Mouse (Mus musculus): ENCODE results near the gene Fam173b.

Fam173b gene

DNA sequence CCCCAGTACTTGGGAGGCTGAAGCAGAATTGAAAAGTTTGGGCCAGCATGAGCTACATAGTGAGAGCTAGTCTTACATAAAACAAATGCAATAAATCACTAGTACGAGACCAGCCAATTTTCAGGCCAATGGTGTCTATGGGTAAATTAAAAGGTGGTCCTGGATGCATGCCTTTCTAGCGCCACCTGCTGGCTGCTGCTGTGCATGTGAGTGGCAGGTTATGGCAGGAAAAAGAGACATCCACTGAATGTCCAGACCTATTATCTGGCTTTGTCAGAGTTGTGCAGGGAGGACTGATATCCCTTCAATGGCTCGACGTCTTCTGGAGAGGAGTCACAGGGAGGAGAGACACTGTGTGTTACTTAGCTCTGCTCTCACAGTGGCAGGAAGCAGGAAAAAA lies 15.1 kb upstream of the Fam173b start:
- peak; percentile 77 to 79 for DNase-seq (ENCODE audit: low spot score in 2 of 2)

DNA sequence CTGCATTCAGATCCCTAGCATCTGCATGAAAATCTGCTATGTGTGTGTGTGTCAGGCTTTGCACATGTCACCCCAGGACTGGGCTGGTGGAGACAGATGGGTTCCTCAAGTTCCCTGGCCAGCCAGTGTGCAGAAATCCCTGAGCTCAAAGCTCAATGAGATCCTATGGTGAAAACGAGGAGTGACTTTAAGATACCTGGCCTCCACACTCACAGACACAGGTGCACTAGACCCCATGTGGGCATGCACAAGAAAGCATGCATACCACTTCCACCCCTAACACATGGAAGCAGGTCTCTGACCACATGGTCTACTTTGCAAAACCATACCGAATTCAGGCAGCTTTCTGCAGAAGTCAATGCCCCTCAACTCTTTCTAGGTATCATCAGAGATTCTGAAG lies 13.9 kb upstream of the Fam173b start:
- DNase-seq (ENCODE audit: low spot score in 2 of 2), result no peak

DNA sequence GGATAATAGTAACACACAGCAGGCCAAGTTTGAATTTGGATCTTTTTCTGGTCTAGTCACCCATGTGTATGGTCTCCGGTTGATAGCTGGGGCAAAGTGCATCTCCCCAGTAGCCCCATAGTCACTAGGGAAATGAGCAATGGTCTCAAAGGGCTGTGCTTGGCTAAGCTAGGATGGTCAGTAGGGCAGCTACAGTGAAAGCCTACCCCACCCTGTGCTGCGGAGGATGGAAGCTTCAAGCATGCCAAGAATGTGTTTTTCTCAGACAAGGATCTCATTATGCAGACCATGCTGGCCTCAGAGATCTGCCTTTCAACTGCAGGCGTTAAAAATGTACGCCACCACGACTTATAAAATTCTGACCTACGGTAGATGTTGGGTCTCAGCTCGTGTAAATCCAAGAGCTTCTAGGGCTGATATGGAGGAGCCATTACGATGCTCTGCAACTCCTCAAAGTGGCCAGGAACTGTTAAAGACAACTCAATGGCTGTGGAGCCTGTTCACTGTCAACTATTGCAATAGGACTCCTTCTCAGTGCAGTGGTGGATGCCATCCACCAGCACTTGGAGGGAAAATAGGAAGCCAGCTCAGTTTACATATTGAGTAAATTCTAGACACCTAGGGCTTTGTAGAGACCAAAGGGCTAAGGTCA lies 12.5 kb upstream of the Fam173b start:
- no peak for DNase-seq (ENCODE audit: low spot score in 2 of 2)

DNA sequence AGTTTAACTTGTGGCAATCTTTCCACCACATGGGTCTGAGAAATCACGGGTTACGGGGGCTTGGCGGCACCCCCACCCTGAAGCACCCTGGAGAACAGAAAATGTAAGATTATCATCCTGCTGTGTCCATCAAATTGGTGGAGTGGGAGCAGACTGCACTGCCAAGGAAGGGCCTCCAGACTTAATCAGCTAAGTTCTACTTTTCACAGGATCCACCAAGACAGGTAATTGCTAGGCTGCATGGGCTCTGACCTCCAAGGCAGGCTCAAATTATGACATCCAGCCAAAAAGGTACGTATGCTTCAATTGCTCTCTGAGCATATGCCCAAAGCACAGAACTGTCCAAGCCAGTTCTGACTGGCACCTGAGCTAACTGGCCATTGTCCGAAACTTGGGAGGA lies 11.5 kb upstream of the Fam173b start:
- no peak for DNase-seq (ENCODE audit: low spot score in 2 of 2)

DNA sequence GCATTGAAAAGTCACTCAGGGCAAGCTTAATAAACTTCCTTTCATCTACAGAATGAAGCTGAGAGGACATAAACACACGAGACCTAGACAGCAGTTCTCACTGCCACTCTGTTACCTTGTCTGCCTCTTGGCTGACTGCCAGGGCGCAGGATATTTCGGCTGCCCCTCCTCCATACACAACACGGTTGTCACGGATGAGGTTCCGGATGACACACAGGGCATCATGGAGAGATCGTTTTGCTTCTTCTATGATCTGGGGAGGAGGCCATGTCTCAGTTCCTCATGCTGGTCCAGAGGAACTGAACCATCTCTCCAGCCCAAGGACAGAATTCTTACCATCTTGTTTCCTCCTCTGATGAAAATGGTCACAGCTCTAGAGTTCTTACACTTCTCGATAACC lies 9.1 kb upstream of the Fam173b start:
- no peak for DNase-seq (ENCODE audit: low spot score in 2 of 2)

DNA sequence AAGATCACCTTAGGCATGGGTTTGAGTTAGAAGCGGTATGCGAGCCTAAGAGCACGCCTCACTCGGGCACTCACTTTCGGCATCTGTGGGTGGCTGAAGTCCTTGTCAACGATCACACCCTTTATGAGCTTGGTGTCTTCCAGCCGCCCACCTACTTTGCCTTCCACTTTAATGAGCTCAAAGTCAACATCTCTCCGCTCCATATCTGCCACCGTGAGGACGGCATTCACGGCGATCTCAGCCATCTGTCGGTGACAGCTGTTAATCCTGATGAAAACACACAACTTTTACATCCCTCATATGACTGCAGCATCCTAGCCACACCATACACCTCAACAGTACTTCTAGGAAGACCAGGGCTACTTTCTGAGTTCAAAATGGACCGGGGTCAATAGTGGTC lies 7.4 kb upstream of the Fam173b start:
- DNase-seq (ENCODE audit: low spot score in 2 of 2), result no peak

GRCm38 (mm10) chr15:31595651-31596050 lies 6.0 kb upstream of the Fam173b start:
- DNase-seq (ENCODE audit: low spot score in 2 of 2), result no peak

- no peak for DNase-seq (ENCODE audit: low spot score in 2 of 2)
These were observed 1.8 kb upstream of the Fam173b start for GRCm38 (mm10) chr15:31599834-31600233.

DNA sequence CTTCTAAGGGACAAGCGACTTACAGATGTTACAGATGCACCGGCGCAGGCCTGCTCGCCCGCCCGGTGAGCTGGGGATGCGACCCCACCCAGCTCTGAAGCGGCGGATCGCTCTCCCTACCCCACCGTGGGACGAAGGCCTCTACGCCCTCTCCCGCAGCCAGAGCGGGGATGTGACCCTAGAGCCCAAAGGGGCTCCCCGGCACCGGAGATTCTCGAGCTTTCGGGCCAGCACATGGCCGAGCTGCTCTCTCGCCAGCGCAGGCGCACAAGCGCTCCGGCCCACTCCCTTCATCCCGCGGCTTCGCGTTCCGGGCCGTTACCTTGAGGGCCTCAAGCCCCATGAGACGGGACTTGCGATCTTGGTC lies 390 bp upstream of the Fam173b start:
- no peak for DNase-seq (ENCODE audit: low spot score in 2 of 2)

DNA sequence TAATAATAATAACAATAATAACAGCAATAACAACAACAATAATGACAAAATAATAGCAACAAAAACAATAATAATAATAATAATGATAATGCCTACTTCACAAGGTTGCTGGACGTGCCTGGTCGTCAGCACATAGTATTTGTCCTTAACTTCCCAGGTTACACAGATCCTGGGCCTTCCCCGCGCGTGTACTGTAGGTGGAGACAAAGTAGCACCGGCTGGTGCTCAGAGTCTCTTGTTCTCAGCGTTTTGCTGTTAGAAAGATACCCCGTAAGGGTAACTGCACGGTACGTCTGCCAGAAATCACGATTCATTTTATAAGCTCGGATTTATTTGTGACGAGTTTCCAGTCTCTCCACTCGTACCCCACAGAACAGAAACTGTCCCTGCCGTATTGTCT lies 774 bp downstream of the Fam173b start:
- DNase-seq (ENCODE audit: low spot score in 2 of 2), result no peak

DNA sequence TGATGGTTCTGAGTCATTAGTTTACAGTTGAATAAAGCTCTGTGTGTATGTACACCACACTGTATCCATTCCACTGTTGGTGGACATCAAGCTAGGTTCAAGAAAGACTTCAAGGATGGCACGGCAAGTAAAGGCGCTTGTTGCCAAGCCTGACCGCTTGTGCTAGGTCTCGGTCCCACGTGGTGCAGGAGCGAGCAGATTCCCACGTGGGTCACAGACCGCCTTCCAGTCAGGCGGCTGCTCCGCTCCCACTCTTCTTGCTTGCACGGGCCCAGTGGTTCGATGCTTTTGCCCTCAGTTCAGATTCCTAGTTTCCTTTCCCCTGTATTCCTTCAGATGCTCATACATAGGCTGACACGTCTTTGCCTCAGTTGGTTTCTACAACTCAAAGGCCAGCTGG lies 1.5 kb downstream of the Fam173b start:
- DNase-seq (ENCODE audit: low spot score in 2 of 2), result no peak

DNA sequence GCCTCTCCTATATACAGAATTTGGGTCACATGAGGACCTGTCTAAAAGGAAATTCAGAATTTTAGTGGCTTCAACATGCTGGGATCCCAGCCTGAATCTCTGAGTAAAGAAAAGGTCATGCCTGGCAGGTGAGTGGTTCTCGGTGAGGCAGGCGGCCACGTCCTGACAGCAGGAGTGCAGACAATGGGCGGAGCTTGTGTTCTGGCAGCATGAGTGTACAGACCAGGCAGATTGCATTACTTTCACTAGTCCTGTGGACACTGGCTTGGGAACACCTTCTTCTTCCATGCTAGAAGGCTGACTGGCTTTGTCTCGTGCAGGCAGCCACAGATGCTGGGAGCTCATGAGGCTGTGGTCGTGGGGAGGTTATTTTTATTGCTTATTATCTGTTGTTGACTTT lies 5.2 kb downstream of the Fam173b start:
- DNase-seq (ENCODE audit: low spot score in 2 of 2), result peak in 1 of 2 experiments; percentile 22

GRCm38 (mm10) chr15:31611027-31611426 lies 9.4 kb downstream of the Fam173b start:
- no peak for DNase-seq (ENCODE audit: low spot score in 2 of 2)

DNA sequence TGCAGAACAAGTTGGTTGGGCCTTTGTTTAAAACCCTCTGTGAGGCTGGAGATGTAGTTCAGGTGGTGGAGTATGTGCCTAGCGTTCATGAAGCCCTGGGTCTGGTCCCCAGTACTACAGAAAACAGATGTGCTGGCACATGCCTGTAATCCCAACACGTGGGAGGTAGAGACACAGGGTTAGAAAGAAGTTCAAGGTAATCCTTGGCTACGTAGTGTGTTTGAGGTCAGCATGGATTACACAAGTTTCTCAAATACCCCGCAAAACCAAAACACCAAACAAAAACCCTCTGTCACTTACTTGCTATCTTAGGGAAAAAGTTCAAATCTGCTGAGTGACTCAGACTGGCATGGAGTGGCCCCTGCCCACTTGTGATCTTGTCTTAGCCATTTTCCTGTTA lies 10.3 kb downstream of the Fam173b start:
- DNase-seq (ENCODE audit: low spot score in 2 of 2), result no peak

DNA sequence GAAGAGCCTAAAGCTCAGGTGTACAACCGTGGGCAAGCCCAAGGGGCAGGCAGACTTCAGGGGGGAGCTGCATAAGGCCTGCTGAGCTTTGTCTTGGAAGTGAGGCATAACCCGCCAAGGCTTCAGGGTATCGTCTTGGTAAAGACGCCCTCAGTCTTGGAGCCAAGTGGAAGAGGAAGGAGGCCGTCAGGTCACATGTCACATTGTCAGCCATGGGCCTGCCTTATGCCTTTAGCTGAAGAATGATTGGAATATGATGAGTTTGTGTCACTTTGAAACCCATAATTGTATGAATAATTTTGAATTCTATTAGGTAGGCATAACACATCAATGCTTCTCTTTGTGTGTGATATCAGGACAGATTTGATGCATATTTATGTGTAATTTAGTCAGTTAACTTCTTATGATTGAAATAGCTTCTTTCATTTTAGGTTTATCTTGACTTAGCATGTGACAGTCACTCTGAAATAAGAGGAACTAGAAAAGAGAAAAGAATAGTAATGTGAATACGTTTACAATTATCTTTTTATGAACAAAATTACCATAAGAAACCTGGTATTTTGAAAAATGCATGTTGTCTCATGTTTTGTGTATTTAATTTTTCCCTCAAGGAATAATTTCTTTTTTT lies 12.3 kb downstream of the Fam173b start:
- DNase-seq (ENCODE audit: low spot score in 2 of 2), result no peak

GRCm38 (mm10) chr15:31614666-31615065 lies 13.0 kb downstream of the Fam173b start:
- DNase-seq (ENCODE audit: low spot score in 2 of 2), result no peak

DNA sequence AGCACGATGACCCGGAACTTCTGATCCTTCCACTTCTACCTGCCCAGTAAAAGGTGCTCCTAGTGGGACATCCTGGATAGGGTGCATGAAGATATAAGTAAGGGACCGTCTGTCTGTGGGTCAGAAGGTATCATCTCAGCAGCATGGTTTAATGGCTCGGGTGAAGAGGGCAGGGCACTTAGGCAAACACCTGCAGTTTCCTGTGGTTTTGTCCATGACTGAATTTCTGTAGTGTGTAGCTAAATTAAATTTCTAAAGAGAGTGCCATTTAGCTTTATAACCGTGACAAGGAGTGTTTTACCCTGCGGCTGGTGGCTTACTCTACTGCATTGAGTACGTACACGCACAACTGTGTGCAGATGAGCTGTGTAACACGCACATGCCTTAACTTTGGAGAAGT lies 15.6 kb downstream of the Fam173b start:
- DNase-seq (ENCODE audit: low spot score in 2 of 2), result no peak

GRCm38 (mm10) chr15:31619521-31619920 lies 17.9 kb downstream of the Fam173b start:
- no peak for DNase-seq (ENCODE audit: low spot score in 2 of 2)

- no peak for DNase-seq (ENCODE audit: low spot score in 2 of 2)
These were observed 25.9 kb downstream of the Fam173b start for GRCm38 (mm10) chr15:31627277-31628154.

DNA sequence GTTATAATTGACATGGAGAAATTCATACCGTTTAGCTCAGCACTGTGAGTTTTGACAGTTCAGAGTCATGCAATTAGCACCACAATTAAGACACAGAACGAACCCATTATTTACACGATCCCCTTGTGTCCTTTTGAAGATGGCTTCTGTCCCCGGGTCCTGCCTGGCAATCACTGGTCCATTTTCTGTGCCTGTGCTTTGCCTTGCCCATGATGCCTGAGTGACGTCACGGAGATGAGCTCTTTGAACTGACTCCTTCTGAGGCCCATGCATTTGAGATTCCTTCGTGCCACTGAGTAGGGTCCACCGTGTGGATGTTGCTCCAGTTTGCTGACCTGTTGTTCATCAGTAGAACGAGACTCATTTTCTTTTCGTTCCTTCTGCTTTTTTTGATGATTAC lies 26.5 kb downstream of the Fam173b start:
- DNase-seq (ENCODE audit: low spot score in 2 of 2), result no peak

DNA sequence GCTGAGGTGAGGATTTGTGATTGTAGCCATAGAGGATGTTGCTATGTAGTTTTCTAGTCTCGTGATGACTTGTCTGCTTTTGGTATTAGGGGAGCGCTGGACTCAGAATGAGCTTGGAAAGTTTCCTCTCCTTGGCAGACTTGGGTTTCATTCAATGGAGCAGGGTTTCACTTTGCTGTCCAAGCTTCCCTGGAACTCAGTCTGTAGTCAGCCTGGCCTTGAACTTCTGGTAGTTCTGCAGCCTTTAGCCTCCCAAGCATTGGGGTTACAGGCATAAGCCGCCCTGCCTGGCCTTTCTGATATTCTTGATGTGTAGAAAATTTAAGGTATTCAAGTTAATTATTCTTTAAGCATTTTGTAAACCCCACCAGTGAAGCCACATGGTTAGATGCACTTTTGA lies 27.9 kb downstream of the Fam173b start:
- no peak for DNase-seq (ENCODE audit: low spot score in 2 of 2)

DNA sequence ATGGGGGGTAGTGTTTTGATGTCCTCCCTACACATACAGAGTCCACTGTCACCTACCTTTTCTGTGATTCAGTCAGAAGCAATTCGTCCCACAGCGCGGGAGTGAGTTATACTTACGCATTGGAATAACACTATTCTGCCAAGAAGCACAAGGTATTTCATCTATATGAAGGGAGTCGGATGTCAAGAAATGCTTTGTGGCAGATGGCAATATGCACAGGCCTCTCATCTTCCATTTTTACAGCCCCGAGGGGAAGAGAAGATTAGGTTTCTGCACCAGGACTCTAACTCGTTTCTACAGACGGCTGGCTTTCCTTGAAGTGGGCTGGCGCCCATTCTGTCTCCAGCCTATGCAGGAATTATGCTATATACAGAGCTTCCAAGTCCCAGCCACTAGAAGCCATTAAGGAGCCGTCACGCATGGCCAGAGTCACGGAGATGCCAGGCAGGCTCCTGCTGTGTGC lies 29.8 kb downstream of the Fam173b start:
- DNase-seq (ENCODE audit: low spot score in 2 of 2), result no peak

GRCm38 (mm10) chr15:31632478-31632877 lies 30.8 kb downstream of the Fam173b start:
- DNase-seq (ENCODE audit: low spot score in 2 of 2), result no peak

Data from urinary bladder, adult 18-20 months (tissue).